Mouse (Mus musculus) neutrophil, adult 65 days (primary cell): Measurements from ENCODE around the gene Krt35. TPM values are rescaled to one million over a fixed set of nuclear protein-coding genes. Genes with fewer than 3 reads are reported as not detected.

ENCODE experiments used
- total RNA-seq: library from RNA; stranded (reverse); gene quantifications from 2 replicates; pipeline ENCODE4 v1.2.4, GENCODE M21; 2023

Krt35 gene
- total RNA-seq, result not detected in 2 replicates

GRCm38 (mm10) chr11:100096141-100096540 is at the start of gene Krt35:
Gene Krt35, minus strand, starts transcription at chr11:100096241.

DNA sequence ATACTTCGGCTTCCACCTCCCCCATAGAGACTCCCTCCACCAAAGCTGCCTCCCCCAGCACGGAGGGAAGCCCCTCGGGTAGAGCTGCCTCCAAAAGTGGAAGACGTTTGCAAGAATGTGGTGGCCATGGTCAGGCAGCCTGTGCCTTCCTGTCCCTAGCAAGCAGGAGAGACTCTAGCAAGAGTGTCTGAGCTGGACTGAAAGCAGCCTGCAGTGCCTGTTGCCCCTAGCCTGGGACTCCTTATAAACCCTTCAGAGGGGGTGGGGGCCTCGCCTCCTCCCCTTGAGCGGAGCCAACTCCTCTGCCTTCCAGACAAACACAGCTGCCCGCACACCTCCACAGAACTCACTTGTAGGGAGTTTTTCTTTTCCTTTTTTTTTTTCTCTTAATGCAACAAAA is 39.7 kb upstream of the Krt35 start, which contains the start of gene Krt15:
Krt15 (minus strand) TSS at position 198 of the 400 bp plus-strand sequence.

GRCm38 (mm10) chr11:100121466-100121865 is 25.4 kb upstream of the Krt35 start, which contains the start of gene Krt13:
Gene Krt13, minus strand, starts transcription at chr11:100121566.

DNA sequence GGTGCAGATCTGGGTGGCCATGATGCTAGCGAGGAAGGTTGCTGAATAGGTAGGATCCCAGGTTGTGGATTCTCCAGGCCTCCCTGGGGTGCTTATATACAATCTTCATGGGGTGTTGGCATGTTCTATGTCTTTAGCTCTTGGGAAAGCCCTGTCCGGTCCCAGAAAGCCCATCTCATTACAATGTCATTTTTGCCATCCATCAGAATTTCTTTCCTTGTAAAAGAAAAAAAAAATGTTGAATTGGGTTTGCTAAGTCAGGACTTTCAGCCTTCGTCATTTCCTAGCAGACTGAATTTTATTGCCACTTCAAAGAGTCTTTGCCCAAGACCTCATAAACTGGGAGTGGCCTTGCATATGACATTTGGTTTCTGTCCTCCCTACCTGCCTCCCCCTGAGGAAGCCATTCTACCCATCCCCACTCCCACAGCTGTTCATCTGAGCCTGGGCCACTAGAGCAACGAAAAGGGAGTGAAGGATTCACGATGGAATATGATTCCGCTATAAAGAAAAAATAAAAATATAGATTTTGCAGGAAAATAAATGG is 9.6 kb upstream of the Krt35 start, which contains the start of gene Krt36:
Krt36 (minus strand) TSS at position 51 of the 547 bp plus-strand sequence.

GRCm38 (mm10) chr11:100087861-100088260 is 8.2 kb downstream of the Krt35 start, which contains the start of gene Krt32:
Gene Krt32, minus strand, starts transcription at chr11:100088226.

DNA sequence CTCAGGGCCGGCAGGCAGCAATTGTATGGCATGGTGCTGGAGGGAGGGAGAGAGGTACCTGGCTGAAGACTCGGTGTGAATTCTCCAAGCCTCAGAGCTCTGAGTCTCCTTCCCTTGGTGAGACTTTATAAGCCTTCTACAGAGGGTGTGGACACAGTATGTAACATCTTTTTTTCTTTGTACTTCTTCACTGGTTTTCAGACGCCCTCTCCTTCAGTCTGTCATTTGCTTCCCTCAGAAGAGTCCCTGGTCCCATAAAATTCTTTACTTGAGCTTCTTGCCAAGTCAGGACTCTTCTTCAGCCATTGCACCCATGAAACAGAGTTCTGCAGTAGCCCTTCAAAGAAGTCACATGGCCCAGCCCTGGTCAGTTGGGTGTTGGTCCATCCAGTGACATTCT is 45.6 kb downstream of the Krt35 start, which contains the start of gene Krt31:
Krt31 (minus strand) TSS at position 101 of the 400 bp plus-strand sequence.

Other genes with a start within 250 kb of the Krt35 start
- not detected in 2 replicates for gene Krtap4-16, start 244.6 kb downstream of the Krt35 start, total RNA-seq
- gene Gm11568, start 238.3 kb downstream of the Krt35 start, total RNA-seq, result not detected in 2 replicates
- not detected in 2 replicates for gene Gm11559, start 231.8 kb downstream of the Krt35 start, total RNA-seq
- gene Krtap9-1, start 222.9 kb downstream of the Krt35 start, total RNA-seq, result not detected in 2 replicates
- gene Gm11567, start 217.1 kb downstream of the Krt35 start, total RNA-seq, result not detected in 2 replicates
- gene Krtap31-1, start 188.3 kb downstream of the Krt35 start, total RNA-seq, result not detected in 2 replicates
- gene Gm11565, start 181.5 kb downstream of the Krt35 start, total RNA-seq, result not detected in 2 replicates
- gene Krtap31-2, start 159.9 kb downstream of the Krt35 start, total RNA-seq, result not detected in 2 replicates
- not detected in 2 replicates for gene Krtap9-5, start 147.8 kb downstream of the Krt35 start, total RNA-seq
- not detected in 2 replicates for gene Krtap29-1, start 117.2 kb downstream of the Krt35 start, total RNA-seq
- not detected in 2 replicates for gene Krtap16-1, start 109.6 kb downstream of the Krt35 start, total RNA-seq
- gene Krtap17-1, start 102.2 kb downstream of the Krt35 start, total RNA-seq, result not detected in 2 replicates
- not detected in 2 replicates for gene Krt33a, start 80.0 kb downstream of the Krt35 start, total RNA-seq
- not detected in 2 replicates for gene Krt33b, start 66.4 kb downstream of the Krt35 start, total RNA-seq
- gene Krt34, start 54.7 kb downstream of the Krt35 start, total RNA-seq, result not detected in 2 replicates
- not detected in 2 replicates for gene Krt31, start 45.7 kb downstream of the Krt35 start, total RNA-seq
- gene Krt32, start 8.0 kb downstream of the Krt35 start, total RNA-seq, result not detected in 2 replicates
- not detected in 2 replicates for gene Krt36, start 9.4 kb upstream of the Krt35 start, total RNA-seq
- gene Krt13, start 25.3 kb upstream of the Krt35 start, total RNA-seq, result not detected in 2 replicates
- not detected in 2 replicates for gene Krt15, start 39.7 kb upstream of the Krt35 start, total RNA-seq
- not detected in 2 replicates for gene Krt19, start 52.4 kb upstream of the Krt35 start, total RNA-seq
- not detected in 2 replicates for gene Krt9, start 97.0 kb upstream of the Krt35 start, total RNA-seq
- not detected in 2 replicates for gene Krt14, start 111.3 kb upstream of the Krt35 start, total RNA-seq
- not detected in 2 replicates for gene Krt16, start 152.7 kb upstream of the Krt35 start, total RNA-seq
- not detected in 2 replicates for gene Krt17, start 164.8 kb upstream of the Krt35 start, total RNA-seq
- not detected in 2 replicates for gene Krt42, start 173.6 kb upstream of the Krt35 start, total RNA-seq
- 1,814 and 1,969 TPM in 2 replicates for gene Eif1, start 223.6 kb upstream of the Krt35 start, total RNA-seq
- not detected in 2 replicates for gene Gast, start 238.2 kb upstream of the Krt35 start, total RNA-seq